Mouse (Mus musculus): ENCODE data around the gene Tfcp2l1. TPM values are rescaled to one million over a fixed set of nuclear protein-coding genes. Genes with fewer than 3 reads are reported as not detected.

Tfcp2l1 gene
- total and polyA plus RNA-seq, 3 experiments, result not detected

GRCm38 (mm10) chr1:118689830-118690229 is 62.1 kb downstream of the Tfcp2l1 start:
- Histone ChIP-seq H3K36me3 (ENCODE audit: control insufficient read depth in 1 of 2, insufficient read depth in 2 of 2, low read length in 2 of 2) (no peaks in the 10 kb centered on the region), H3K9me3 (replicated peaks; ENCODE audit: insufficient read depth, low read length) (no peaks in the 10 kb centered on the region), H3K4me1 (ENCODE audit: control insufficient read depth in 1 of 2, insufficient read depth in 2 of 2, low read length in 2 of 2) (no peaks in the 10 kb centered on the region), H3K79me2 (ENCODE audit: control insufficient read depth, insufficient read depth, low read length, poor library complexity) (no peaks in the 10 kb centered on the region), H3K4me3 (ENCODE audit: control insufficient read depth in 1 of 2, insufficient read depth in 1 of 2, low read depth in 2 of 2, low read length in 2 of 2) (no peak overlapping the region), H3K27me3 (ENCODE audit: control insufficient read depth in 1 of 2, insufficient read depth in 2 of 2, low read length in 2 of 2) (no peaks in the 10 kb centered on the region), H3K27ac (ENCODE audit: control insufficient read depth, low read depth, low read length) (no peak overlapping the region), H3K9ac (ENCODE audit: control insufficient read depth, low read depth, low read length, poor library complexity, severe bottlenecking) (no peak overlapping the region)
- TF ChIP-seq MYB (IDR thresholded peaks at IDR 0.05; ENCODE audit: low read depth, low read length) (no peak), NRF1 (IDR thresholded peaks at IDR 0.05; ENCODE audit: insufficient read depth, low read depth, low read length, poor library complexity, severe bottlenecking) (no peak), MAZ (IDR thresholded peaks at IDR 0.05; ENCODE audit: low read depth, low read length) (no peak), POLR2AphosphoS5 (IDR thresholded peaks at IDR 0.05; ENCODE audit: borderline replicate concordance, low read depth, low read length) (no peak), USF2 (IDR thresholded peaks at IDR 0.05; ENCODE audit: borderline replicate concordance in 1 of 2, insufficient read depth in 1 of 2, low read depth in 1 of 2, low read length in 2 of 2) (no peak), MAFK (IDR thresholded peaks at IDR 0.05; ENCODE audit: borderline replicate concordance, low read depth, low read length) (no peak), ETS1 (IDR thresholded peaks at IDR 0.05; ENCODE audit: low read depth, low read length) (no peak), USF1 (IDR thresholded peaks at IDR 0.05; ENCODE audit: low read depth, low read length) (no peak), JUND (IDR thresholded peaks at IDR 0.05; ENCODE audit: low read depth, low read length) (no peak), ZKSCAN1 (IDR thresholded peaks at IDR 0.05; ENCODE audit: low read depth, low read length) (no peak), GATA1 (IDR thresholded peaks at IDR 0.05; ENCODE audit: low read depth, low read length) (no peak), EP300 (IDR thresholded peaks at IDR 0.05; ENCODE audit: low read depth in 1 of 2, low read length in 2 of 2) (no peak), RAD21 (IDR thresholded peaks at IDR 0.05; ENCODE audit: low read depth, low read length) (no peak), CHD1 (IDR thresholded peaks at IDR 0.05; ENCODE audit: low read depth, low read length) (no peak)
- DNase-seq (ENCODE audit: low read depth, low spot score), result no peak

DNA sequence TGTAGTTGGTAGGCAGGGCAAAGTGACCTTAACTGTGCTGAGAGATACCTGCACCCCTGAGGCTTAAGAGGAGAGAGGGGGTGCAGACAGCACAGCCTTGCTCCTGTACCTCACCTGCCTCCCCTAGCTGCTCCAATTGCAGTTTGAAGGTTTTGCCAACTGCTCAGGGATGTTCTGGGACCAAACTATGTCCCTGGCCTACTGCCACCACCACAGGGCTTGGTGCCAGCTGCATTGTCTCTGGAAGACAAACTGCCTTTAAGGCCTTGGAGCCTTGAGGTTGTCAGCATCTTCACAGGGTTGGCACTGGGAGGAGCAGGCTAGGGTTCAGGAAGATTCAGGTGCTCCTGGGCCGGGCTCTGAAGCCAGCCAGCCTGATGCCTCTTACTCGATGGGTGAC is 66.7 kb downstream of the Tfcp2l1 start:
- Histone ChIP-seq H3K27ac (ENCODE audit: control insufficient read depth, low read depth, low read length) (no peak overlapping the region), H3K4me3 (ENCODE audit: control insufficient read depth in 1 of 2, insufficient read depth in 1 of 2, low read depth in 2 of 2, low read length in 2 of 2) (no peak overlapping the region), H3K4me1 (ENCODE audit: control insufficient read depth in 1 of 2, insufficient read depth in 2 of 2, low read length in 2 of 2) (no peaks in the 10 kb centered on the region), H3K9me3 (replicated peaks; ENCODE audit: insufficient read depth, low read length) (no peaks in the 10 kb centered on the region), H3K9ac (ENCODE audit: control insufficient read depth, low read depth, low read length, poor library complexity, severe bottlenecking) (no peak overlapping the region), H3K36me3 (ENCODE audit: control insufficient read depth in 1 of 2, insufficient read depth in 2 of 2, low read length in 2 of 2) (no peaks in the 10 kb centered on the region), H3K79me2 (ENCODE audit: control insufficient read depth, insufficient read depth, low read length, poor library complexity) (no peaks in the 10 kb centered on the region), H3K27me3 (ENCODE audit: control insufficient read depth in 1 of 2, insufficient read depth in 2 of 2, low read length in 2 of 2) (no peaks in the 10 kb centered on the region)
- no peak for DNase-seq (ENCODE audit: low read depth, low spot score)
- TF ChIP-seq MAFK (IDR thresholded peaks at IDR 0.05; ENCODE audit: borderline replicate concordance, low read depth, low read length) (no peak), SIN3A (IDR thresholded peaks at IDR 0.05; ENCODE audit: low read length) (no peak), ZMIZ1 (IDR thresholded peaks at IDR 0.05; ENCODE audit: low read depth, low read length) (no peak), KAT2A (conservative IDR thresholded peaks at IDR 0.05; ENCODE audit: low read depth, low read length) (no peak), POLR2AphosphoS5 (IDR thresholded peaks at IDR 0.05; ENCODE audit: borderline replicate concordance, low read depth, low read length) (no peak), USF2 (IDR thresholded peaks at IDR 0.05; ENCODE audit: borderline replicate concordance in 1 of 2, insufficient read depth in 1 of 2, low read depth in 1 of 2, low read length in 2 of 2) (no peak), TAL1 (IDR thresholded peaks at IDR 0.05; ENCODE audit: low read length) (no peak), CHD1 (IDR thresholded peaks at IDR 0.05; ENCODE audit: low read depth, low read length) (no peak)

All from MEL (cell line).